Mouse (Mus musculus) neutrophil, adult 5-6 weeks (primary cell): ENCODE measurements around the gene Etnk1. TPM values are rescaled to one million over a fixed set of nuclear protein-coding genes. Genes with fewer than 3 reads are reported as not detected.
A peak's percentile ranks its signal among the peaks of the same experiment; 100 is the strongest.
"Not testable (repeated sequence)": the region's sequence is repeated elsewhere in the genome, so short reads cannot be mapped to it uniquely, and the experiment has no call there.

Experiments
- ATAC-seq: fragments of 151-379, 151-347 bp; 2 replicates; pipeline ENCODE4 v1.8.0; 2017; ENCODE audit warnings: mild to moderate bottlenecking, moderate TSS enrichment; ENCODE audit not compliant: insufficient number of reproducible peaks, poor library complexity, low FRiP score, severe bottlenecking; ENCODE audit errors: extremely low read depth
- total RNA-seq: library from RNA; stranded (forward); fragments of 200-1000 nt; gene quantifications from 2 replicates; pipeline ENCODE4 v1.2.3, GENCODE M21; 2017

Etnk1 gene
- total RNA-seq = 199 and 208 TPM in 2 replicates

DNA sequence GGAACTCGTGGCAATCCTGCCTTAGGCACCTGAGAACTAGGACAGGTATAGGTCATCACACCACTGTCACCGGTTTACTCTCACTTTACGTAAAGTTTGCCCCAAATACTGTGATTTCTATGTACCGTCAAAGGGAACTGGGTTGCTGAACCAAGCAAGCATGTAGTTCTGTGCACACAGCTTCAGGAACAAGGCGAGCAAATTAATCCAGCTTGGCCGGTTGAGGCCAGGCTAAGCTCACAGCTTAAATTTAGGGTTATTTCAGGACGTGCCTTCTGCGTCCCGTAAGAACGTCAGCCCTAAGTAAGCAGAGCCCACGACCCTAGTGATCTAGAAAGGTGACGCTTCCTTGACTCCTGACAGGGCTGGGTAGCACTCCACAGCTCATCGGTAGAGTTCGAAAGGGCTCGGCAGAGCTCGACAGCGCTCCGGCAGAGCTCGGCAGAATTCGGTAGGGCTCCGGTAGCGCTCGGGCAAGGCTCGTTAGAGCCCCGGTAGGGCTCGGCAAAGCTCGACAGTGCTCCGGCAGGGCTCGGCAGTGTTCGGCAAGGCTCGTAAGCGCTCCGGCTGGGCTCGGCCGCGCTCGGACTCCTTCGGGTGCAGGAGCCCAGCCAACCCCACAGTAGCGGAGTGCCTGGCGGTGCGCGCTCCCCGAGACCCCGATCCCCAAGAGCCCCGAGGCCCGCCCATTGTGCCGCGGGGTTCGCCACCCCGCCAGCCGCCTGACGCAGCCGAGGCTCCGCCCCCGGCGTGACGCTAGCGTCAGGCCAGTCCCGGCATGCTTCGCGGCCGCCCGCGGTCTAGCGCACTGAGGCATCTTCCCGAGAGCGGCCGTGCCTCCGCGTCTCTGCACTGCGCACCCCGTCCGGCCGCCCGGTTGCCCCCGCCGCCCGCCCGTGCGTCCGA lies at the start of gene Etnk1:
Gene Etnk1, plus strand, starts transcription at position 770 of the 906 bp plus-strand sequence.
- ATAC-seq = peak; percentile 86

GRCm38 (mm10) chr6:143119325-143119724 lies 47.7 kb upstream of the Etnk1 start:
- no peak for ATAC-seq

DNA sequence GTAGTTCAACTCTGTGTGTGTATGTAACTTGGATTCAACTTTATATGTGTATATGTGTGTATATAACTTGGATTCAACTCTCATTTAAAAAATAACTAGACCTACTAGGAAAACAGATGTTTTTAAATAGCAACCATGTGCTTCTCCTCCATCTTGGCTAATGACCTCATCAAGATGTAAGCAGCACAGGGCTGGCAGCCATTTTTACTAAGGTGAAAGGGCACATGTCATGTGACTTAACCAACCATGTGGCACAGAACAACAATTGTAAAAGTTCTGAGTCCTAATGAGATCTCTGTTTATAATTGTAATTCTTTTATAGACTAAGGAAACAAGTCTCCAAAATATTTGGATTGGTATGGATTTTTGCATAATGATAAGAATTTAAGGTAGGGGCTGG lies 41.3 kb upstream of the Etnk1 start:
- ATAC-seq = no peak

- ATAC-seq = no peak
These were observed 37.6 kb upstream of the Etnk1 start for GRCm38 (mm10) chr6:143129466-143129865.

DNA sequence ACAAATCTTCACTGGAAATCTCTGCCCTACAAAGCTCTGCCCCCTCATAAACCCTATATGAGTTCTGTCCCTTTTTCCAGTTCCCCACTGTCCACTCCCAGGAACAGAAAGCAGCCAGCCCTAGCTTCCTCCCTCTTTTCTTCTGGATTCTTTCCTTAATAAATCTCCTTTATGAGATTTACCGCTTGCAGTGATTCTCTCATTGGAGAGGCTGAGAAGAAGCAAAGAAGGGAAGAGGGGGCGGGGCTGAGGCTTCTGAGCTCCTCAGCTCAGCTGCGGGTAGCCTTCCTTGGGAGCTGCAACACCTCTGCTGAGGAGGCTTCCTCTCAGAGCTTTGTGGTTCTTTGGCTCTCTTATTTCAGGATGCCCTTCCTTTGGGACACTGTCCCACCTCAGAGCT lies 37.1 kb upstream of the Etnk1 start:
- ATAC-seq = no peak

DNA sequence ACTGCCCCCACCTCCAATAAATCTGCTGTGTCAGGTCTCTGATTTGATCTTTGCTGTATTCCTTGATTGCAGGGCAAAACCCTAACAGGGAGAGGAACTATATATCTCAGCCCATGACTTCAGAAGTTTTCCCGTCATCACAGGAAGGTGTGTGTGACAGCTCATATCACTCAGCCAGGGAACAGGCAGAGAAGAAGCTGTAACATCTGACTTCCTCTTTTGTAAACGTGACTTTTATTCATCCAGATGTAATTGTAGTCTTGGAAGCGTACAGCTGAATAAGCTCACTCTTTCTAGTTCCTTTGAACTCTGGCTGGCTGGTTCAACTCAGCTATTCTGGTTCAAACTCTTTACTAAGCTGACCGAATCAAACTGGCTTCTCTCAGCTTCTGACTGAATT lies 36.6 kb upstream of the Etnk1 start:
- ATAC-seq = peak; percentile 61; the same call in 1 of the 2 replicates

DNA sequence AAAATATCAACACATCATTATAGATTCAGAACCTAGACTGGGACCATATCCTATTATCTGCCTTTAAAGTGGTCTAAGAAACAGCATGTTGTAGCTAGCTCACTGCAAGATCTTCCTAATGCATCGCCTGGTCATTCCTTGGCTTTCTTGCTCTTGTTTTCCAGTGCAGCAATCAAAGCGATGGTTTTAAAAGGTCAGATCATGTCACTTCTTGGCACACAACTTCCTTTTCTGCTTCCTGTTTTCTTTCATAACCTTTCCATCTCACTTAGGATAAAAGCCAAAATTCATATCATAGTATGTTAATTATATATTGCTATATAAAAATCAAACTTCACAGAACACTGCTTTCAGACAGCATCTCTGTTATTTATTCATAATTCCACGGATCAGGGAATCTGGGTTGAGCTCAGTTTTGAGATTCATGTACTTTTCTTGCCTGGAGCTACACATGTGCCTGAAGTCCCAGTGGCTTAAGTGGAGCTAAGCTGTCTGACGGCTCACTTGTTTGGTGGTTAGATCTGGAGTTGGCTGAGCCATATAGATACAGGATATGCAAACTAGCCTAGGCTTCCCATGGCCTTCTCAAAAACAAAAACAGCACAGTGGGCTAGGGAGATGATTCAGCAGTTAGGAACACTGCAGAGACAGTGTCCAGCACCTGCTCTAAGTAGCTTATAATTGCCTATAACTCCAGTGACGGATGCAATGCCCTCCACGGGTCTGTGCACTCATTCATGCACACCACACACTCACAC lies 34.9 kb upstream of the Etnk1 start:
- ATAC-seq = no peak

GRCm38 (mm10) chr6:143133150-143133549 lies 33.9 kb upstream of the Etnk1 start:
- ATAC-seq = no peak

- ATAC-seq = no peak
These were observed 31.9 kb upstream of the Etnk1 start for GRCm38 (mm10) chr6:143135097-143135496.

DNA sequence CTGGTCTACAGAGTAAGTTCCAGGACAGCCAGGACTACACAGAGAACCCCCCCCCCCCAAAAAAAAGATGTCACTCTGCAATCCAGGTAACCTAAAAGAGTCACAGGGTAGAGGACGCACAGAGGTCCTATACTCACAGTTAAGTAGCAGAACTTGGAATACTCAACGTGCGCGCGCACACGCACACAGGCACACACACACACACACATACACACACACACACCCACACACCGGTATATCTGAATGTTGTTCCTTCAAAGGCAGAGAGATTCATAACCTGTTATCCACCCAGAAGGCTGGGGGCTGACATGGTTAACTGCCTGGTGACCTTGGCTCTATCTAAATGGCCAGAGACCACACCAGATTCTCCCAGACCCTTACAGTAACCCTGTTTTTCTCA lies 30.3 kb upstream of the Etnk1 start:
- no peak for ATAC-seq

GRCm38 (mm10) chr6:143137341-143137740 lies 29.7 kb upstream of the Etnk1 start:
- no peak for ATAC-seq

- no peak for ATAC-seq
These were observed 27.6 kb upstream of the Etnk1 start for GRCm38 (mm10) chr6:143139417-143139816.

- ATAC-seq = no peak
These were observed 26.1 kb upstream of the Etnk1 start for GRCm38 (mm10) chr6:143140884-143141283.

DNA sequence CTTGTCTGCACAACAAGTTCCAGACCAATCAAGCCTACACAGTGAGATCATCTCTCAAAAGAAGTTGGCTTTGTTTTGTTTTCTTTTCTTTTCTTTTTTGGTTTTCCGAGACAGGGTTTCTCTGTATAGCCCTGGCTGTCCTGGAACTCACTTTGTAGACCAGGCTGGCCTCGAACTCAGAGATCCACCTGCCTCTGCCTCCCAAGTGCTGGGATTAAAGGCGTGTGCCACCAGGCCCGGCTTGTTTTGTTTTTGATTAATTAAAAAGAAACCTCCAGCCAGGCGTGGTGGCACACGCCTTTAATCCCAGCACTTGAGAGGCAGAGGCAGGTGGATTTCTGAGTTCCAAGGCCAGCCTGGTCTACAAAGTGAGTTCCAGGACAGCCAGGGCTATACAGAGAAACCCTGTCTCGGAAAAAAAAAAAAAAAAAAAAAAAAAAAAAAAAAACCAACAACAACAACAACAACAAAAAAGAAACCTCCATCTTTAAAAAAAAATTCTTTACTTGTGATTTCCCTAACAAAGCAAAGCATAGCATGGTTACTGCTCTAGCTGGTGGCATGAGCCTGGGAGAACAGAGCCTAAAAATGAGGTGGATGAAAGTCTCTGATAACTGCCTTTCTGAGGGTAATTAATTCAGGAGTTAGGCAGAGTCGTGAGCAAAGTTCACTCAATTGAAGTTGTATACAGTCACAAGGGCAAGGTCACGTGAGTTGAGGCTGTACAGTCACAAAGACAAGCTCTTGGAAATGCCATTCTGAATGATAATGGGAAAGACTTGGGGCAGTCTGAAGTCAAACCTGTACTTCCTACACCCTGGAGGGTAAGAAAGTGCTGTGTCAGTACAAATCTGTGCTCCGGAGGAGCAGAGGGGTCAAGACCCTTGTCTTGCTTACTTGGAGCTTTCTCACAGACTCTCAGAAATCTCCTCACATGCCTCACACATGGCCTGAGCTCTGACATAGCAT lies 25.1 kb upstream of the Etnk1 start:
- ATAC-seq = not testable (repeated sequence)

DNA sequence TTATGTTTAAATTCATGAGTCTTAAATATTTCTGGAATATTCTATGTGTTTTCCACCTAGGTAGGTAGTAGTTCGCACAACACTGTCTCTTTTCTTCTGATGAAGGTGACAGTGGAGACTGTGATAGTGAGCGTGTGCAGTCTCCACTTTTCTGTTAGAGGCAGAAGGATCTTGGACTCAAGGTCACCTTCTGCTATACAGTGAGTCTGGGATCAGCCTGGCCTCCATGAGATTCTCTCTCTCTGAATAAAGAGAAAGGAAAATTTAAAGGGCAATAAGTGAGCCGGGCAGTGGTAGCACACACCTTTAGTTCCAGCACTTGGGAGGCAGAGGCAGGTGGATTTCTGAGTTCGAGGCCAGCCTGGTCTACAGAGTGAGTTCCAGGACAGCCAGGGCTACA lies 24.2 kb upstream of the Etnk1 start:
- ATAC-seq = no peak

- no peak for ATAC-seq
These were observed 23.7 kb upstream of the Etnk1 start for GRCm38 (mm10) chr6:143143321-143143720.

DNA sequence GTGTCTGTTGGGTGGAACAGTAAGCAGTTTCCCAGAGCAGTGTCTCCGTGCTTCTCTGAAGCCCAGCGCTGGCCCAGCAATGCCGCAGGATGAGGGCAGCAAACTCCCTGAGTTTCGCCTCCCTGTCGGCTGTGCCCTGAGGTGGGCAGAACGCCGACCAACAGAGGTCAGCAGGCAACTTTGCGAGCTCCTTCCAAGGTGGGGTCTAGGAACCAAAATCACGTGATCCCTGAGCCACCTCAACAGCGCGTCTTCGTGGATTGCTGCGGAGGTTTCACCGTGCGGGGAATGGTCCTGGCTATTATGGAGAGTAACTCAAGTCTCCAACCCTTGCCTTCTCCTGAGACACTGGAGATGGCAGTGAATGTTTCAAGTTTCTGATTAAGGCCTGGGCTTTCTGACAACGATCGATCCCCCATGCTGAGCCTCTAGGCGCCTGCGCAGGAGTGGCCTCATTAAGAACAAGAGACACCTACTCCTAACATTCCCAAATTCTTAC lies 23.2 kb upstream of the Etnk1 start:
- ATAC-seq = no peak

GRCm38 (mm10) chr6:143144556-143144955 lies 22.5 kb upstream of the Etnk1 start:
- ATAC-seq = no peak

DNA sequence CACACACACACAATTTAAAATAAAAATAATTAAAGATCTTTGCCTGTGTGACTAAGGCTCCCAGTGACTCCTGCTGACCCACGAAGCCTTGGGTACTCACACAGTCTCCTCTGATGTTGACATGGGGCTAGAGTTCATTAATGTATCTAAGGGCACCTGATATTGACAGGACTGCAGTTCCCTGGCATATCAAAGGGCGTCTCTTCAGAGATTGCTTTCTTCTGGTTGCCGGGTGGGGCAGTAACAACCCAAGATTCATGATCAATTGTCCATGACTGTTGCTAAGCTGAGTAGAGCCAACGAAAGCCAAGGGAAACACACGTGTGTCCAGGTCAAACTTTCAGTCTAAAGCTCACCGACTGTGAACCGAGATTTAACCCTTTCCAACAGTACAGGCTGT lies 22.0 kb upstream of the Etnk1 start:
- ATAC-seq = peak; percentile 80
